Mouse (Mus musculus): ENCODE measurements around the gene Tmem178b. TPM values are rescaled to one million over a fixed set of nuclear protein-coding genes. Genes with fewer than 3 reads are reported as not detected.

The Tmem178b gene
- total RNA-seq, 2 experiments from 2014 or later = 5.8 to 6.0 TPM

- no peak for DNase-seq (ENCODE audit: low spot score in 2 of 2)
Observed at GRCm38 (mm10) chr6:40076670-40077313, 203.7 kb downstream of the Tmem178b start.

GRCm38 (mm10) chr6:40078353-40078752 lies 205.3 kb downstream of the Tmem178b start:
- DNase-seq (ENCODE audit: low spot score in 2 of 2) = no peak

GRCm38 (mm10) chr6:40083726-40084125 lies 210.7 kb downstream of the Tmem178b start:
- no peak for DNase-seq (ENCODE audit: low spot score in 2 of 2)

GRCm38 (mm10) chr6:40091250-40091651 lies 218.2 kb downstream of the Tmem178b start:
- DNase-seq (ENCODE audit: low spot score in 2 of 2) = no peak

- no peak for DNase-seq (ENCODE audit: low spot score in 2 of 2)
Observed at GRCm38 (mm10) chr6:40098498-40098897, 225.4 kb downstream of the Tmem178b start.

GRCm38 (mm10) chr6:40101785-40102184 lies 228.7 kb downstream of the Tmem178b start:
- no peak for DNase-seq (ENCODE audit: low spot score in 2 of 2)

GRCm38 (mm10) chr6:40102863-40103262 lies 229.8 kb downstream of the Tmem178b start:
- DNase-seq (ENCODE audit: low spot score in 2 of 2) = no peak

GRCm38 (mm10) chr6:40110029-40110428 lies 237.0 kb downstream of the Tmem178b start:
- DNase-seq (ENCODE audit: low spot score in 2 of 2) = no peak

GRCm38 (mm10) chr6:40110729-40111128 lies 237.7 kb downstream of the Tmem178b start:
- no peak for DNase-seq (ENCODE audit: low spot score in 2 of 2)

- no peak for DNase-seq (ENCODE audit: low spot score in 2 of 2)
Observed at GRCm38 (mm10) chr6:40112488-40112887, 239.4 kb downstream of the Tmem178b start.

- no peak for DNase-seq (ENCODE audit: low spot score in 2 of 2)
Observed at GRCm38 (mm10) chr6:40116225-40116624, 243.2 kb downstream of the Tmem178b start.

- DNase-seq (ENCODE audit: low spot score in 2 of 2) = no peak
Observed at GRCm38 (mm10) chr6:40120176-40120575, 247.1 kb downstream of the Tmem178b start.

- no peak for DNase-seq (ENCODE audit: low spot score in 2 of 2)
Observed at GRCm38 (mm10) chr6:40121494-40121893, 248.4 kb downstream of the Tmem178b start.

- DNase-seq (ENCODE audit: low spot score in 2 of 2) = no peak
Observed at GRCm38 (mm10) chr6:40123070-40123690, 250.1 kb downstream of the Tmem178b start.

- DNase-seq (ENCODE audit: low spot score in 2 of 2) = no peak
Observed at GRCm38 (mm10) chr6:40123960-40124359, 250.9 kb downstream of the Tmem178b start.

GRCm38 (mm10) chr6:40128716-40129115 lies 255.6 kb downstream of the Tmem178b start:
- no peak for DNase-seq (ENCODE audit: low spot score in 2 of 2)

- no peak for DNase-seq (ENCODE audit: low spot score in 2 of 2)
Observed at GRCm38 (mm10) chr6:40131936-40132335, 258.9 kb downstream of the Tmem178b start.

GRCm38 (mm10) chr6:40133436-40133835 lies 260.4 kb downstream of the Tmem178b start:
- DNase-seq (ENCODE audit: low spot score in 2 of 2) = no peak

GRCm38 (mm10) chr6:40135716-40136115 lies 262.6 kb downstream of the Tmem178b start:
- no peak for DNase-seq (ENCODE audit: low spot score in 2 of 2)

GRCm38 (mm10) chr6:40137346-40137745 lies 264.3 kb downstream of the Tmem178b start:
- DNase-seq (ENCODE audit: low spot score in 2 of 2) = no peak

GRCm38 (mm10) chr6:40137831-40138520 lies 264.9 kb downstream of the Tmem178b start:
- no peak for DNase-seq (ENCODE audit: low spot score in 2 of 2)

GRCm38 (mm10) chr6:40142582-40142981 lies 269.5 kb downstream of the Tmem178b start:
- no peak for DNase-seq (ENCODE audit: low spot score in 2 of 2)
